Mouse (Mus musculus): ENCODE results near the gene Mapk8ip1.

- no peak for TF ChIP-seq CTCF (IDR thresholded peaks at IDR 0.05; ENCODE audit: low read depth, low read length)
- no peak for TF ChIP-seq TAL1 (conservative IDR thresholded peaks at IDR 0.05; ENCODE audit: low read depth, low read length)
- no peak for TF ChIP-seq GATA1 (IDR thresholded peaks at IDR 0.05; ENCODE audit: borderline replicate concordance, low read length)
- no peak for TF ChIP-seq POLR2AphosphoS5 (IDR thresholded peaks at IDR 0.05; ENCODE audit: insufficient replicate concordance, low read depth, low read length)
- TF ChIP-seq GATA2 (IDR thresholded peaks at IDR 0.05; ENCODE audit: borderline replicate concordance, low read depth, low read length): no peak
Measured at GRCm38 (mm10) chr2:92347191-92347590, 53.9 kb downstream of the Mapk8ip1 start.
